Mouse (Mus musculus): Measurements from ENCODE around the gene Kif14. TPM values are rescaled to one million over a fixed set of nuclear protein-coding genes. Genes with fewer than 3 reads are reported as not detected.

Kif14 gene
- total and polyA plus RNA-seq, 2 experiments from 2014 or later, result 0.56 to 1.3 TPM

DNA sequence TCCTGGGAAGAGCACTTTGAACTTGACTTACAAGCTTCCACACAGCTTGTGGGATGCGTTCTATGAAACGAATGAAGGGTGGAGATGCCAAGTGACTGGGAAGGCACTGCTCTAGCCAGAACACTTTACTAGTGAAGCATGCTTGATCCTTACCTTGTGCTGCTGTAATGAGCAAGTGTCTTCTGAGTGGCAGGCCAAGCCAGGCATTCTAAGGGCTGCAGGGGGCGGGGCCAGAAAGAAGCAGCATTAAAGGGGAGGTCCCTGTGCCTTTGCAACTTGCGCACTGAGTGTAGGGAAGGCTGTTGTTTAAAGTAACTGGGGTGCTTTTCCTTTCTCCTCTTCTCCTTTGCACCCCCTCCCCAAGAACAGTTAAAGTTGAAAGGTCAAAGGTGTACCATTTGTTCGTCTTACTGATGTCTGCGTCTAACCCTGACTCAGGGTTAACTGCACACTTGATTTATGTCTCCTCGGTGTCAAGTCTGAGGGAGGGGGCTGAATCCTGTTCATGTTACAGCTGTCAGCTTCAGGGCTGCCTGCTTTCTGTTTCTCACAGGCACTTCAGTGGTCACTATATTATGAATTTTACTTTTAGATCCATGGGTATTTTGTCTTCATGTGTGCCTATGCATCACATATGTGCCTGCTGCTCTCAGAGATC, 52.7 kb downstream of the Kif14 start:
- no peak for ATAC-seq
- Histone ChIP-seq H3K36me3 (ENCODE audit: insufficient read depth) (no peaks in the 10 kb centered on the region), H3K27ac (ENCODE audit: low read depth, low read length) (no peak overlapping the region), H3K4me3 (ENCODE audit: low read depth, low read length) (no peak overlapping the region), H3K9ac (no peak overlapping the region), H3K4me1 (ENCODE audit: insufficient read depth) (no peaks in the 10 kb centered on the region), H3K9me3 (ENCODE audit: low read length) (no peaks in the 10 kb centered on the region), H3K4me2 (ENCODE audit: low read depth) (no peak overlapping the region), H3K27me3 (ENCODE audit: insufficient read depth, low read length) (no peaks in the 10 kb centered on the region)
- DNase-seq, result no peak
- WGBS, result 90% methylated on average over 7 of the region's 7 CpGs
- no peak for TF ChIP-seq CTCF (IDR thresholded peaks at IDR 0.05; ENCODE audit: low read depth)

DNA sequence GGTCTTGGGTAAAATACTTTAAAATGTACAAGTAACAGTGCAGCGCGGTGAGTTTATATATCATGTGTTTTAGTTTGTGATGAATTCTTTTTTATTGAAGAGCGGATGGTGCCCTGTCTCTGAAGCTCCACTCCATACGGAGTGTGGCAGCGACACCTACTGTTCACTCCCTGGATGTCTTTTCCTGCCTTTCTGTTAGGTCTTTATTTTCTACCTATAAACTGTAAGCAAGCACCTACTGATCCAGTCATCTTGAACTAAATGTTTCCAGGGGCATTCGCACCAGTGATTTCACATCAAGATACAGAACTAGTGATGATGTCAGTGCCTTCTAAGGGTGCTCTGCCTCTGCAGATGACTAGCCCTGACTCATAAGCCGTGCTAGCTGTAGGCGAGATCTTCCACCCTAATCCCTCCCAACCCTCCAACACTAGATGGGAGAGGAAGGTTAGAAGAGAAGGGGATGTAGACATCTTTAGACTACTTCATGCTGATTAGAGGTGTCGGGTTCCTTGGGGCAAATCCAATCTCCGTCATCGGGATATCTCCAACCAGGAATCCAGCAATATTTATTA, 55.3 kb downstream of the Kif14 start:
- DNase-seq (peak; percentile 76), ATAC-seq (peak; percentile 67)
- H3K4me2 ChIP-seq (ENCODE audit: low read depth), result no peak overlapping the region
- no peaks in the 10 kb centered on the region for H3K27me3 ChIP-seq (ENCODE audit: insufficient read depth, low read length)
- no peaks in the 10 kb centered on the region for H3K36me3 ChIP-seq (ENCODE audit: insufficient read depth)
- no peaks in the 10 kb centered on the region for H3K4me1 ChIP-seq (ENCODE audit: insufficient read depth)
- WGBS, result 79% methylated on average over 11 of the region's 11 CpGs
- no peak overlapping the region for H3K9ac ChIP-seq
- TF ChIP-seq CTCF (IDR thresholded peaks at IDR 0.05; ENCODE audit: low read depth), result peak; percentile 79
- no peak overlapping the region for H3K27ac ChIP-seq (ENCODE audit: low read depth, low read length)
- no peaks in the 10 kb centered on the region for H3K9me3 ChIP-seq (ENCODE audit: low read length)
- H3K4me3 ChIP-seq (ENCODE audit: low read depth, low read length), result no peak overlapping the region

- no peaks in the 10 kb centered on the region for H3K4me1 ChIP-seq (ENCODE audit: insufficient read depth)
- peak; percentile 86 for TF ChIP-seq CTCF (IDR thresholded peaks at IDR 0.05; ENCODE audit: low read depth)
- H3K4me2 ChIP-seq (ENCODE audit: low read depth), result no peak overlapping the region
- H3K27me3 ChIP-seq (ENCODE audit: insufficient read depth, low read length), result no peaks in the 10 kb centered on the region
- no peaks in the 10 kb centered on the region for H3K36me3 ChIP-seq (ENCODE audit: insufficient read depth)
- no peaks in the 10 kb centered on the region for H3K9me3 ChIP-seq (ENCODE audit: low read length)
- H3K4me3 ChIP-seq (ENCODE audit: low read depth, low read length), result no peak overlapping the region
- H3K9ac ChIP-seq, result no peak overlapping the region
- 13% methylated on average over 2 of the region's 2 CpGs for WGBS
- ATAC-seq (peak; percentile 30; the same call in 1 of the 2 replicates), DNase-seq (peak; percentile 73)
- no peak overlapping the region for H3K27ac ChIP-seq (ENCODE audit: low read depth, low read length)
These were observed 58.8 kb downstream of the Kif14 start for GRCm38 (mm10) chr1:136524917-136525316.

- Histone ChIP-seq H3K9ac (no peak overlapping the region), H3K9me3 (ENCODE audit: low read length) (no peaks in the 10 kb centered on the region), H3K36me3 (ENCODE audit: insufficient read depth) (no peaks in the 10 kb centered on the region), H3K27me3 (ENCODE audit: insufficient read depth, low read length) (no peaks in the 10 kb centered on the region), H3K27ac (ENCODE audit: low read depth, low read length) (no peak overlapping the region), H3K4me3 (ENCODE audit: low read depth, low read length) (no peak overlapping the region), H3K4me2 (ENCODE audit: low read depth) (no peak overlapping the region), H3K4me1 (ENCODE audit: insufficient read depth) (no peaks in the 10 kb centered on the region)
- DNase-seq (no peak), ATAC-seq (no peak)
- WGBS, result 51% methylated on average over 6 of the region's 6 CpGs
- no peak for TF ChIP-seq CTCF (IDR thresholded peaks at IDR 0.05; ENCODE audit: low read depth)
These were observed 59.7 kb downstream of the Kif14 start for GRCm38 (mm10) chr1:136525818-136526217.

DNA sequence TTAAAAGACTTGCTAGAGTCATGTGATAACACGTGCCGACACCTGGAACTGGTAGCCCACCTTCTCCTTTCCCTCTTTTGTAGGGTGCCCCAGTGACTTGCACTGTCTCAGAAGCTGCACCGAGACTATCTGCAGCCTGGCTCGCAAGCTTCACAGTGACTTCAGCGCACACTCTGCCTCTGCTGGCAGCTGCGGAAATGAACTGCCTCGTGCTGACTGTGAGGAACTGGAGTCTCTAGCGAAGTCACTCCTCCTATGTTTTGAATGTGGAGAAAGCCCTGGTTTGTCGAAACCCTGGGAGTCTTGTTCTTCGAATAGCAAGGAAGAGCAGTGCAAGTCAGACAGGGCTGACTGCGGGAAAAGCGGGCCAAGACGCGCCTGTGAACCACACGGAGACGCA, 61.0 kb downstream of the Kif14 start:
- DNase-seq, result peak; percentile 48
- 83% methylated on average over 16 of the region's 16 CpGs for whole genome bisulfite sequencing
- no peak overlapping the region for H3K4me2 ChIP-seq (ENCODE audit: low read depth)
- ATAC-seq, result peak; percentile 72
- H3K27me3 ChIP-seq (ENCODE audit: insufficient read depth, low read length), result no peaks in the 10 kb centered on the region
- H3K4me3 ChIP-seq (ENCODE audit: low read depth, low read length), result no peak overlapping the region
- no peaks in the 10 kb centered on the region for H3K36me3 ChIP-seq (ENCODE audit: insufficient read depth)
- H3K9ac ChIP-seq, result no peak overlapping the region
- no peaks in the 10 kb centered on the region for H3K4me1 ChIP-seq (ENCODE audit: insufficient read depth)
- H3K9me3 ChIP-seq (ENCODE audit: low read length), result no peaks in the 10 kb centered on the region
- H3K27ac ChIP-seq (ENCODE audit: low read depth, low read length), result no peak overlapping the region
- TF ChIP-seq CTCF (IDR thresholded peaks at IDR 0.05; ENCODE audit: low read depth), result peak; percentile 34; the same call in 1 of the 2 replicates

- no peak overlapping the region for H3K4me2 ChIP-seq (ENCODE audit: low read depth)
- 92% methylated on average over 3 of the region's 3 CpGs for WGBS
- no peaks in the 10 kb centered on the region for H3K36me3 ChIP-seq (ENCODE audit: insufficient read depth)
- H3K4me1 ChIP-seq (ENCODE audit: insufficient read depth), result no peaks in the 10 kb centered on the region
- TF ChIP-seq CTCF (IDR thresholded peaks at IDR 0.05; ENCODE audit: low read depth), result no peak
- H3K27me3 ChIP-seq (ENCODE audit: insufficient read depth, low read length), result no peaks in the 10 kb centered on the region
- H3K9me3 ChIP-seq (ENCODE audit: low read length), result no peaks in the 10 kb centered on the region
- no peak overlapping the region for H3K4me3 ChIP-seq (ENCODE audit: low read depth, low read length)
- DNase-seq, result no peak
- ATAC-seq, result no peak
- H3K9ac ChIP-seq, result no peak overlapping the region
- no peak overlapping the region for H3K27ac ChIP-seq (ENCODE audit: low read depth, low read length)
These were observed 66.4 kb downstream of the Kif14 start for GRCm38 (mm10) chr1:136532556-136532955.

GRCm38 (mm10) chr1:136536947-136537346, 70.8 kb downstream of the Kif14 start:
- TF ChIP-seq CTCF (IDR thresholded peaks at IDR 0.05; ENCODE audit: low read depth), result no peak
- WGBS, result 89% methylated on average over 6 of the region's 6 CpGs

More at GRCm38 (mm10) chr1:136536947-136537346, 70.8 kb downstream of the Kif14 start:
- no peak for ATAC-seq
- H3K9ac ChIP-seq, result no peak overlapping the region
- H3K27ac ChIP-seq (ENCODE audit: low read depth, low read length), result no peak overlapping the region
- no peaks in the 10 kb centered on the region for H3K9me3 ChIP-seq (ENCODE audit: low read length)
- no peak for DNase-seq
- no peak overlapping the region for H3K4me2 ChIP-seq (ENCODE audit: low read depth)
- no peak overlapping the region for H3K4me3 ChIP-seq (ENCODE audit: low read depth, low read length)
- H3K27me3 ChIP-seq (ENCODE audit: insufficient read depth, low read length), result no peaks in the 10 kb centered on the region
- H3K36me3 ChIP-seq (ENCODE audit: insufficient read depth), result no peaks in the 10 kb centered on the region
- H3K4me1 ChIP-seq (ENCODE audit: insufficient read depth), result no peaks in the 10 kb centered on the region
